Mouse (Mus musculus): ENCODE measurements around the gene Xirp1. TPM values are rescaled to one million over a fixed set of nuclear protein-coding genes. Genes with fewer than 3 reads are reported as not detected.

Gene Xirp1
- polyA plus RNA-seq, 1 experiment from 2014 or later, result 1.1 TPM

GRCm38 (mm10) chr9:119981183-119982179 is 41.9 kb downstream of the Xirp1 start:
- ATAC-seq (replicated peaks; ENCODE audit: low FRiP score) (peak; percentile 40), DNase-seq (ENCODE audit: low spot score) (peak; percentile 68)
- 3% methylated on average over 16 of the region's 16 CpGs for WGBS
- H3K9me3 ChIP-seq (ENCODE audit: control insufficient read depth, low read length), result no peaks in the 10 kb centered on the region
- peak overlapping the region; percentile 94 for H3K27ac ChIP-seq (ENCODE audit: low read depth, low read length)
- H3K9ac ChIP-seq (ENCODE audit: low read depth, low read length), result peak overlapping the region; percentile 55
- no peaks in the 10 kb centered on the region for H3K27me3 ChIP-seq (replicated peaks; ENCODE audit: control insufficient read depth, insufficient read depth, low read length)
- H3K4me1 ChIP-seq (replicated peaks; ENCODE audit: control insufficient read depth, insufficient read depth, low read length), result peaks cover 75% of the 10 kb centered on the region
- peak overlapping the region; percentile 77 for H3K4me3 ChIP-seq (ENCODE audit: low read depth, low read length)
- H3K4me2 ChIP-seq, result peak overlapping the region; percentile 99
- H3K36me3 ChIP-seq (ENCODE audit: control insufficient read depth, insufficient read depth, low read length), result no peaks in the 10 kb centered on the region

GRCm38 (mm10) chr9:119980770-119981182 is 42.6 kb downstream of the Xirp1 start:
- H3K9ac ChIP-seq (ENCODE audit: low read depth, low read length), result peak overlapping the region; percentile 55; the same call in 1 of the 2 replicates
- no peaks in the 10 kb centered on the region for H3K9me3 ChIP-seq (ENCODE audit: control insufficient read depth, low read length)
- no peaks in the 10 kb centered on the region for H3K36me3 ChIP-seq (ENCODE audit: control insufficient read depth, insufficient read depth, low read length)
- H3K27ac ChIP-seq (ENCODE audit: low read depth, low read length), result peak overlapping the region; percentile 94
- ATAC-seq (replicated peaks; ENCODE audit: low FRiP score), result no peak
- H3K27me3 ChIP-seq (replicated peaks; ENCODE audit: control insufficient read depth, insufficient read depth, low read length), result no peaks in the 10 kb centered on the region
- peaks cover 75% of the 10 kb centered on the region for H3K4me1 ChIP-seq (replicated peaks; ENCODE audit: control insufficient read depth, insufficient read depth, low read length)
- WGBS, result 6% methylated on average over 4 of the region's 4 CpGs
- H3K4me2 ChIP-seq, result peak overlapping the region; percentile 99
- no peak for DNase-seq (ENCODE audit: low spot score)
- H3K4me3 ChIP-seq (ENCODE audit: low read depth, low read length), result peak overlapping the region; percentile 77

- no peak overlapping the region for H3K4me3 ChIP-seq (ENCODE audit: low read depth, low read length)
- no peak overlapping the region for H3K9ac ChIP-seq (ENCODE audit: low read depth, low read length)
- H3K27ac ChIP-seq (ENCODE audit: low read depth, low read length), result no peak overlapping the region
- DNase-seq (ENCODE audit: low spot score) (no peak), ATAC-seq (replicated peaks; ENCODE audit: low FRiP score) (no peak)
- no peaks in the 10 kb centered on the region for H3K9me3 ChIP-seq (ENCODE audit: control insufficient read depth, low read length)
- WGBS, result 51% methylated on average over 2 of the region's 2 CpGs
- H3K4me2 ChIP-seq, result no peak overlapping the region
- H3K4me1 ChIP-seq (replicated peaks; ENCODE audit: control insufficient read depth, insufficient read depth, low read length), result peaks cover 72% of the 10 kb centered on the region
- no peaks in the 10 kb centered on the region for H3K36me3 ChIP-seq (ENCODE audit: control insufficient read depth, insufficient read depth, low read length)
- H3K27me3 ChIP-seq (replicated peaks; ENCODE audit: control insufficient read depth, insufficient read depth, low read length), result no peaks in the 10 kb centered on the region
These were observed 43.6 kb downstream of the Xirp1 start for GRCm38 (mm10) chr9:119979749-119980148.

- H3K9ac ChIP-seq (ENCODE audit: low read depth, low read length), result no peak overlapping the region
- no peak overlapping the region for H3K4me3 ChIP-seq (ENCODE audit: low read depth, low read length)
- no peak overlapping the region; the same call in 1 of the 2 replicates for H3K27ac ChIP-seq (ENCODE audit: low read depth, low read length)
- ATAC-seq (replicated peaks; ENCODE audit: low FRiP score) (no peak), DNase-seq (ENCODE audit: low spot score) (no peak)
- no peaks in the 10 kb centered on the region for H3K27me3 ChIP-seq (replicated peaks; ENCODE audit: control insufficient read depth, insufficient read depth, low read length)
- H3K4me2 ChIP-seq, result no peak overlapping the region
- H3K9me3 ChIP-seq (ENCODE audit: control insufficient read depth, low read length), result no peaks in the 10 kb centered on the region
- H3K4me1 ChIP-seq (replicated peaks; ENCODE audit: control insufficient read depth, insufficient read depth, low read length), result peaks cover 64% of the 10 kb centered on the region
- no peaks in the 10 kb centered on the region for H3K36me3 ChIP-seq (ENCODE audit: control insufficient read depth, insufficient read depth, low read length)
- WGBS, result 80% methylated on average over 6 of the region's 6 CpGs
These were observed 44.5 kb downstream of the Xirp1 start for GRCm38 (mm10) chr9:119978811-119979441.

GRCm38 (mm10) chr9:119978151-119978810 is 45.1 kb downstream of the Xirp1 start:
- 37% methylated on average over 9 of the region's 9 CpGs for WGBS
- DNase-seq (ENCODE audit: low spot score) (no peak), ATAC-seq (replicated peaks; ENCODE audit: low FRiP score) (no peak)
- Histone ChIP-seq H3K4me2 (peak overlapping the region; percentile 42), H3K36me3 (ENCODE audit: control insufficient read depth, insufficient read depth, low read length) (no peaks in the 10 kb centered on the region), H3K9ac (ENCODE audit: low read depth, low read length) (no peak overlapping the region), H3K9me3 (ENCODE audit: control insufficient read depth, low read length) (no peaks in the 10 kb centered on the region), H3K4me3 (ENCODE audit: low read depth, low read length) (no peak overlapping the region), H3K27me3 (replicated peaks; ENCODE audit: control insufficient read depth, insufficient read depth, low read length) (no peaks in the 10 kb centered on the region), H3K27ac (ENCODE audit: low read depth, low read length) (no peak overlapping the region; the same call in 1 of the 2 replicates), H3K4me1 (replicated peaks; ENCODE audit: control insufficient read depth, insufficient read depth, low read length) (peaks cover 61% of the 10 kb centered on the region)

GRCm38 (mm10) chr9:119977557-119978060 is 45.8 kb downstream of the Xirp1 start:
- WGBS, result 34% methylated on average over 5 of the region's 5 CpGs
- H3K4me1 ChIP-seq (replicated peaks; ENCODE audit: control insufficient read depth, insufficient read depth, low read length), result peaks cover 59% of the 10 kb centered on the region
- no peak overlapping the region for H3K9ac ChIP-seq (ENCODE audit: low read depth, low read length)

GRCm38 (mm10) chr9:119976704-119977556 is 46.5 kb downstream of the Xirp1 start:
- H3K4me3 ChIP-seq (ENCODE audit: low read depth, low read length), result no peak overlapping the region

More at GRCm38 (mm10) chr9:119977557-119978060, 45.8 kb downstream of the Xirp1 start:
- no peaks in the 10 kb centered on the region for H3K9me3 ChIP-seq (ENCODE audit: control insufficient read depth, low read length)
- no peaks in the 10 kb centered on the region for H3K27me3 ChIP-seq (replicated peaks; ENCODE audit: control insufficient read depth, insufficient read depth, low read length)
- no peak overlapping the region for H3K4me3 ChIP-seq (ENCODE audit: low read depth, low read length)
- no peak for DNase-seq (ENCODE audit: low spot score)
- no peak overlapping the region; the same call in 1 of the 2 replicates for H3K27ac ChIP-seq (ENCODE audit: low read depth, low read length)
- no peaks in the 10 kb centered on the region; the same call in 1 of the 2 replicates for H3K36me3 ChIP-seq (ENCODE audit: control insufficient read depth, insufficient read depth, low read length)
- H3K4me2 ChIP-seq, result peak overlapping the region; percentile 42
- no peak for ATAC-seq (replicated peaks; ENCODE audit: low FRiP score)

More at GRCm38 (mm10) chr9:119976704-119977556, 46.5 kb downstream of the Xirp1 start:
- Histone ChIP-seq H3K9ac (ENCODE audit: low read depth, low read length) (no peak overlapping the region), H3K27ac (ENCODE audit: low read depth, low read length) (no peak overlapping the region), H3K27me3 (replicated peaks; ENCODE audit: control insufficient read depth, insufficient read depth, low read length) (no peaks in the 10 kb centered on the region), H3K4me1 (replicated peaks; ENCODE audit: control insufficient read depth, insufficient read depth, low read length) (peaks cover 53% of the 10 kb centered on the region), H3K9me3 (ENCODE audit: control insufficient read depth, low read length) (no peaks in the 10 kb centered on the region), H3K36me3 (ENCODE audit: control insufficient read depth, insufficient read depth, low read length) (peaks cover 4% of the 10 kb centered on the region; the same call in 1 of the 2 replicates), H3K4me2 (peak overlapping the region; percentile 42)
- no peak for DNase-seq (ENCODE audit: low spot score)
- WGBS, result 20% methylated on average over 17 of the region's 17 CpGs
- ATAC-seq (replicated peaks; ENCODE audit: low FRiP score), result no peak

Measured in liver, embryonic 11.5 days (tissue).